Mouse (Mus musculus): ENCODE data around the gene Zfp786. TPM values are rescaled to one million over a fixed set of nuclear protein-coding genes. Genes with fewer than 3 reads are reported as not detected.

The Zfp786 gene
- total and polyA plus RNA-seq, 3 experiments: 0.26 to 9.3 (median 1.1) TPM

GRCm38 (mm10) chr6:47808545-47808944 lies 22.1 kb downstream of the Zfp786 start:
- no peaks in the 10 kb centered on the region for H3K9me3 ChIP-seq (replicated peaks)
- peaks cover 25% of the 10 kb centered on the region for H3K4me1 ChIP-seq (ENCODE audit: insufficient read depth, low read depth, low read length)
- H3K36me3 ChIP-seq (replicated peaks): peaks cover 68% of the 10 kb centered on the region
- TF ChIP-seq TAL1 (conservative IDR thresholded peaks at IDR 0.05; ENCODE audit: low read depth, low read length) (no peak), GATA1 (IDR thresholded peaks at IDR 0.05; ENCODE audit: borderline replicate concordance, low read length) (no peak), GATA2 (IDR thresholded peaks at IDR 0.05; ENCODE audit: borderline replicate concordance, low read depth, low read length) (no peak), POLR2AphosphoS5 (IDR thresholded peaks at IDR 0.05; ENCODE audit: insufficient replicate concordance, low read depth, low read length) (no peak), CTCF (IDR thresholded peaks at IDR 0.05; ENCODE audit: low read depth, low read length) (no peak)
- no peak for ATAC-seq (ENCODE audit: extremely low read depth, insufficient number of reproducible peaks, low FRiP score, poor library complexity, severe bottlenecking)
- H3K27me3 ChIP-seq (ENCODE audit: insufficient read depth, low read length): no peaks in the 10 kb centered on the region
- no peak overlapping the region for H3K4me3 ChIP-seq (ENCODE audit: low read depth, low read length)
- DNase-seq (ENCODE audit: low spot score): no peak

- TF ChIP-seq GATA2 (IDR thresholded peaks at IDR 0.05; ENCODE audit: borderline replicate concordance, low read depth, low read length) (no peak), POLR2AphosphoS5 (IDR thresholded peaks at IDR 0.05; ENCODE audit: insufficient replicate concordance, low read depth, low read length) (no peak), CTCF (IDR thresholded peaks at IDR 0.05; ENCODE audit: low read depth, low read length) (no peak), TAL1 (conservative IDR thresholded peaks at IDR 0.05; ENCODE audit: low read depth, low read length) (no peak), GATA1 (IDR thresholded peaks at IDR 0.05; ENCODE audit: borderline replicate concordance, low read length) (no peak)
- ATAC-seq (ENCODE audit: extremely low read depth, insufficient number of reproducible peaks, low FRiP score, poor library complexity, severe bottlenecking) (no peak), DNase-seq (ENCODE audit: low spot score) (no peak)
- H3K9me3 ChIP-seq (replicated peaks): no peaks in the 10 kb centered on the region
- H3K27me3 ChIP-seq (ENCODE audit: insufficient read depth, low read length): no peaks in the 10 kb centered on the region
- H3K4me1 ChIP-seq (ENCODE audit: insufficient read depth, low read depth, low read length): peaks cover 25% of the 10 kb centered on the region
- peaks cover 80% of the 10 kb centered on the region for H3K36me3 ChIP-seq (replicated peaks)
- H3K4me3 ChIP-seq (ENCODE audit: low read depth, low read length): no peak overlapping the region
Measured at GRCm38 (mm10) chr6:47807419-47807818, 23.2 kb downstream of the Zfp786 start.

- Histone ChIP-seq H3K4me3 (ENCODE audit: low read depth, low read length) (no peak overlapping the region), H3K9me3 (replicated peaks) (no peaks in the 10 kb centered on the region), H3K4me1 (ENCODE audit: insufficient read depth, low read depth, low read length) (peaks cover 9% of the 10 kb centered on the region; the same call in 1 of the 2 replicates), H3K36me3 (replicated peaks) (peaks cover 92% of the 10 kb centered on the region), H3K27me3 (ENCODE audit: insufficient read depth, low read length) (no peaks in the 10 kb centered on the region)
- DNase-seq (ENCODE audit: low spot score): no peak
- ATAC-seq (ENCODE audit: extremely low read depth, insufficient number of reproducible peaks, low FRiP score, poor library complexity, severe bottlenecking): no peak
- TF ChIP-seq TAL1 (conservative IDR thresholded peaks at IDR 0.05; ENCODE audit: low read depth, low read length) (no peak), POLR2AphosphoS5 (IDR thresholded peaks at IDR 0.05; ENCODE audit: insufficient replicate concordance, low read depth, low read length) (no peak), CTCF (IDR thresholded peaks at IDR 0.05; ENCODE audit: low read depth, low read length) (no peak)
Measured at GRCm38 (mm10) chr6:47805520-47805919, 25.1 kb downstream of the Zfp786 start.

GRCm38 (mm10) chr6:47799079-47799478 lies 31.6 kb downstream of the Zfp786 start:
- DNase-seq (ENCODE audit: low spot score): peak; percentile 35
- Histone ChIP-seq H3K4me3 (ENCODE audit: low read depth, low read length) (no peak overlapping the region), H3K36me3 (replicated peaks) (peaks cover 96% of the 10 kb centered on the region), H3K9me3 (replicated peaks) (no peaks in the 10 kb centered on the region), H3K27me3 (ENCODE audit: insufficient read depth, low read length) (no peaks in the 10 kb centered on the region), H3K4me1 (ENCODE audit: insufficient read depth, low read depth, low read length) (no peaks in the 10 kb centered on the region)
- peak; percentile 28; the same call in 1 of the 2 replicates for ATAC-seq (ENCODE audit: extremely low read depth, insufficient number of reproducible peaks, low FRiP score, poor library complexity, severe bottlenecking)
- TF ChIP-seq CTCF (IDR thresholded peaks at IDR 0.05; ENCODE audit: low read depth, low read length) (peak; percentile 71), GATA2 (IDR thresholded peaks at IDR 0.05; ENCODE audit: borderline replicate concordance, low read depth, low read length) (no peak), GATA1 (IDR thresholded peaks at IDR 0.05; ENCODE audit: borderline replicate concordance, low read length) (no peak)

- no peak overlapping the region for H3K4me3 ChIP-seq (ENCODE audit: low read depth, low read length)
- DNase-seq (ENCODE audit: low spot score): no peak
- no peak for TF ChIP-seq GATA2 (IDR thresholded peaks at IDR 0.05; ENCODE audit: borderline replicate concordance, low read depth, low read length)
- no peak for TF ChIP-seq TAL1 (conservative IDR thresholded peaks at IDR 0.05; ENCODE audit: low read depth, low read length)
- TF ChIP-seq CTCF (IDR thresholded peaks at IDR 0.05; ENCODE audit: low read depth, low read length): no peak
- TF ChIP-seq GATA1 (IDR thresholded peaks at IDR 0.05; ENCODE audit: borderline replicate concordance, low read length): no peak
- TF ChIP-seq POLR2AphosphoS5 (IDR thresholded peaks at IDR 0.05; ENCODE audit: insufficient replicate concordance, low read depth, low read length): no peak
- H3K36me3 ChIP-seq (replicated peaks): peaks cover 50% of the 10 kb centered on the region
- ATAC-seq (ENCODE audit: extremely low read depth, insufficient number of reproducible peaks, low FRiP score, poor library complexity, severe bottlenecking): no peak
- no peaks in the 10 kb centered on the region for H3K9me3 ChIP-seq (replicated peaks)
- 0 out of 2 replicates have a peak, but pooled peaks cover 3% of the 10 kb centered on the region for H3K4me1 ChIP-seq (ENCODE audit: insufficient read depth, low read depth, low read length)
- H3K27me3 ChIP-seq (ENCODE audit: insufficient read depth, low read length): no peaks in the 10 kb centered on the region
Measured at GRCm38 (mm10) chr6:47794106-47794830, 36.4 kb downstream of the Zfp786 start.

GRCm38 (mm10) chr6:47793284-47793683 lies 37.4 kb downstream of the Zfp786 start:
- Histone ChIP-seq H3K27me3 (ENCODE audit: insufficient read depth, low read length) (no peaks in the 10 kb centered on the region), H3K4me3 (ENCODE audit: low read depth, low read length) (no peak overlapping the region), H3K4me1 (ENCODE audit: insufficient read depth, low read depth, low read length) (peaks cover 13% of the 10 kb centered on the region), H3K36me3 (replicated peaks) (peaks cover 40% of the 10 kb centered on the region), H3K9me3 (replicated peaks) (no peaks in the 10 kb centered on the region)
- DNase-seq (ENCODE audit: low spot score): no peak
- no peak for ATAC-seq (ENCODE audit: extremely low read depth, insufficient number of reproducible peaks, low FRiP score, poor library complexity, severe bottlenecking)
- TF ChIP-seq GATA1 (IDR thresholded peaks at IDR 0.05; ENCODE audit: borderline replicate concordance, low read length) (no peak), POLR2AphosphoS5 (IDR thresholded peaks at IDR 0.05; ENCODE audit: insufficient replicate concordance, low read depth, low read length) (no peak), TAL1 (conservative IDR thresholded peaks at IDR 0.05; ENCODE audit: low read depth, low read length) (no peak), GATA2 (IDR thresholded peaks at IDR 0.05; ENCODE audit: borderline replicate concordance, low read depth, low read length) (no peak), CTCF (IDR thresholded peaks at IDR 0.05; ENCODE audit: low read depth, low read length) (no peak)

All from G1E (cell line).